Mouse (Mus musculus) adrenal gland, adult 2 months (tissue): ENCODE data around the gene Stx12. TPM values are rescaled to one million over a fixed set of nuclear protein-coding genes. Genes with fewer than 3 reads are reported as not detected.

Source experiments
- polyA plus RNA-seq: library from polyadenylated mRNA; depleted of rRNA; stranded (reverse); fragments of >200 nt; gene quantifications from 2 replicates; pipeline ENCODE4 v1.2.3, GENCODE M21; 2012; rRNA removed
- total RNA-seq, 2 experiments: library from RNA; stranded (reverse); gene quantifications; 2 replicates each; pipeline ENCODE4 v1.2.3; 2021

The Stx12 gene
- total and polyA plus RNA-seq, 3 experiments, result 15.6 to 58.0 (median 52.7) TPM

Other genes starting within 250 kb of the Stx12 start
- 10 to 100 TPM; 26.0 to 43.2 TPM for gene Eya3, start 245.5 kb downstream of the Stx12 start, total RNA-seq
- 12.0 and 14.7 TPM in 2 replicates for gene Eya3, start 245.5 kb downstream of the Stx12 start, polyA plus RNA-seq
- gene Xkr8, start 152.0 kb downstream of the Stx12 start, total RNA-seq, result 1 to 10 TPM; 5.0 to 6.7 TPM
- 7.2 and 10.0 TPM in 2 replicates for gene Xkr8, start 152.0 kb downstream of the Stx12 start, polyA plus RNA-seq
- gene Smpdl3b, start 127.3 kb downstream of the Stx12 start, total RNA-seq, result 10 to 100 TPM in 1 of 2 experiments, 1 to 10 TPM in 1; 1.7 to 24.2 TPM
- 15.5 and 32.0 TPM in 2 replicates for gene Smpdl3b, start 127.3 kb downstream of the Stx12 start, polyA plus RNA-seq
- 1 to 10 TPM; 6.0 to 9.5 TPM for gene Rpa2, start 116.2 kb downstream of the Stx12 start, total RNA-seq
- 6.9 and 12.5 TPM in 2 replicates for gene Rpa2, start 116.2 kb downstream of the Stx12 start, polyA plus RNA-seq
- 1 to 10 TPM; 1.6 to 3.0 TPM for gene Themis2, start 88.1 kb downstream of the Stx12 start, total RNA-seq
- 4.2 and 4.3 TPM in 2 replicates for gene Themis2, start 88.1 kb downstream of the Stx12 start, polyA plus RNA-seq
- 10 to 100 TPM; 41.1 to 52.4 TPM for gene Ppp1r8, start 41.3 kb downstream of the Stx12 start, total RNA-seq
- 25.1 and 29.4 TPM in 2 replicates for gene Ppp1r8, start 41.3 kb downstream of the Stx12 start, polyA plus RNA-seq
- gene Fam76a, start 38.0 kb upstream of the Stx12 start, total RNA-seq, result 10 to 100 TPM; 27.7 to 35.4 TPM
- gene Fam76a, start 38.0 kb upstream of the Stx12 start, polyA plus RNA-seq, result 10.9 and 13.2 TPM in 2 replicates
- gene Fgr, start 89.6 kb upstream of the Stx12 start, total RNA-seq, result under 1 TPM; 0.29 to 0.93 TPM
- 0.29 and 0.56 TPM in 2 replicates for gene Fgr, start 89.6 kb upstream of the Stx12 start, polyA plus RNA-seq
- 10 to 100 TPM; 64.3 to 88.3 TPM for gene Ahdc1, start 126.8 kb upstream of the Stx12 start, total RNA-seq
- gene Ahdc1, start 126.8 kb upstream of the Stx12 start, polyA plus RNA-seq, result 78.1 and 88.7 TPM in 2 replicates
- gene Wasf2, start 246.0 kb upstream of the Stx12 start, total RNA-seq, result 100 to 1,000 TPM in 1 of 2 experiments, 10 to 100 TPM in 1; 99.4 to 130 TPM
- gene Wasf2, start 246.0 kb upstream of the Stx12 start, polyA plus RNA-seq, result 43.2 and 57.0 TPM in 2 replicates